Mouse (Mus musculus): Measurements from ENCODE around the gene Gon4l. TPM values are rescaled to one million over a fixed set of nuclear protein-coding genes. Genes with fewer than 3 reads are reported as not detected.

Gon4l gene
- polyA plus RNA-seq (2012) = 11.9 and 18.4 TPM in 2 replicates

GRCm38 (mm10) chr3:88834951-88835491 is at the start of gene Gon4l:
Gene Gon4l (plus strand): TSS chr3:88835231.

GRCm38 (mm10) chr3:88913511-88914383 is 78.7 kb downstream of the Gon4l start, which contains the start of gene Msto1:
Gene Msto1 (minus strand): TSS chr3:88913999.

DNA sequence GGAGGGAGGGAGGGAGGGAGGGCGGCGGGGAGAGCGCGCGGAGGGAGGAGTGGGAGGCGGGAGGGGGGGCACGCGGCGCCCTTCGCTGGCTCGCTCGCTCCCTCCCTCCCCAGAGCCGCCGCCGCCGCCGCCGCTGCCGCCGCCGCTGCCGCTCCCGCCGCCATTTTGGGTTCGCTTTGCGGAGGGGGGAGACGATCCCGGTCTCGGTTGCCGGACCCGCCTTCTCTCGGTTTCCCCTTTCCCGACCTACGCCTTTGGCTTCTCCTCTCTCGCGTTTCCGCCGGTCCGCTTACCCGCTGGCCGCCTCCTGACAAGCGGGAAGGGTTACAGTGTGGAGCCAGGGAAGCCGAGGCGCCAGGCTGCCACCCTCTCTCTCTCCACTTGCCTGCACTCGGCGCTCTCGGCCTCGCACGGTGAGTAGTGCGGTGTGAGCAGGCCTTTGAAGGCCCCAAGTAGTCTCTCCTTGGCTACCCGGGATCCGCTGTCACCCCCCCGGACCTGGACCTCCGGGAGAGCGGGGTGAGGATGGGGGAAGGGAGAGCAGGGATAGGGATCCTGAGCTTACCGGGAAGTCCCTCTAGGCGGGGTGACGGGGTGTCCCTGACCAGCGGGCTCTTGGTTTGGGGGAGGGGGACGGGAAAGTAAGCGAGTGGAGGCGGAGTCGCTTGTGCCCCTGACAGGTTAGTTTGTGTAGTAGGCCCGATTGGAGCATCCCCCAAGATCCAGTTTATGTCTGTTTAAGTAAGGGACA is 115.7 kb downstream of the Gon4l start, which contains the start of the genes Ash1l and Dap3:
Gene Ash1l, plus strand, starts transcription at position 47 of the 751 bp plus-strand sequence.
Gene Dap3, minus strand, starts transcription at position 606 of the 751 bp plus-strand sequence.

Other genes with a start within 250 kb of the Gon4l start
- 425 and 439 TPM in 2 replicates for gene Arhgef2, start 229.3 kb upstream of the Gon4l start, polyA plus RNA-seq (2012)
- not detected in 2 replicates for gene Rxfp4, start 182.1 kb upstream of the Gon4l start, polyA plus RNA-seq (2012)
- gene Khdc4, start 149.4 kb upstream of the Gon4l start, polyA plus RNA-seq (2012) = 14.9 and 17.2 TPM in 2 replicates
- 13.4 and 15.4 TPM in 2 replicates for gene Rit1, start 118.4 kb upstream of the Gon4l start, polyA plus RNA-seq (2012)
- gene Syt11, start 60.1 kb upstream of the Gon4l start, polyA plus RNA-seq (2012) = 0.49 and 0.78 TPM in 2 replicates
- 28.9 and 31.6 TPM in 2 replicates for gene Msto1, start 78.8 kb downstream of the Gon4l start, polyA plus RNA-seq (2012)
- 2.6 and 4.8 TPM in 2 replicates for gene Ash1l, start 115.4 kb downstream of the Gon4l start, polyA plus RNA-seq (2012)
- 102 and 118 TPM in 2 replicates for gene Dap3, start 116.0 kb downstream of the Gon4l start, polyA plus RNA-seq (2012)